Comparison of ENCODE assay signal across 9 mouse cellular contexts in the genomic region with DNA sequence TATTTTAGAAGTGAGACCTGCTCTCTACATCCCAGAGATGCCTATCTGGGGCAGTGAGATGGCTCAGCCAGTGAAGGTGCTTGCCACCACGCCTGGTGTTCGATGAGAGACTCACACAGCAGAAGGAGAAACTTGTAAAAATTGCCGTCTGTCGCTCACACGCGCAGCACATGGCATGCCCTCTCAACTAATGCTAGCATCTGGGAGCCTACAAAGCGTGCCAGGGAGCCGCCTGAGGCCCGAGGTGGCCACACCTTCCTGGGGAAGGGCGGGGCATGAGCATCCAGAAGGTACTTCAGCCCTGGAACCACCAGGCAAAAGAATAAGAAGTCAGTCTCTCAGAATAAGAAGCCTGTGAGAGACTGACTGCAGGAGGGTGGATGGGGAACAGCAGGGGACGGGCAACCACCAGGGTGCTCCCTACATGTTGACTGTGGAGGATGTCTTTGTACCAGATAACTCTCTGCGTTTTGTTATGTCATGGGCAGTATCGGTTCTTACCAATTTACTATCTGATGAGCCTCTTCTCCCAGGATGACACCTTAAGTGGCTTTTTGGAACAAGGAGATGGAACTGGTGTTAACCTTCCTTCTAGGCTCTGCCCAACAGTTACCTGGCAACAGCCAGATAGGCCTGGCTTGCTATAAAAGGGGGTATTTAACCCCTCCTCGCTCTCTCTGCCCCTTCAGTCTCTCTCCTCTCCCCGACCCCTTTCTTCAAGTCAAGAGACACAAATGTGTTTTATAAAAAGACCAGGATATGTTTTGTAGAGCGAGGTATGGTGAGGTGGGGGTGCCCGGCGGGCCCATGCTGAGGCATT. TPM values are rescaled to one million over a fixed set of nuclear protein-coding genes. Genes with fewer than 3 reads are reported as not detected.
DNase-seq lines count a peak whose midpoint lies in the region; ATAC-seq and TF ChIP-seq lines count a peak whose summit lies in the region.
"Had no signal": no experiment of that assay in that cellular context is flagged by ENCODE, and none has a peak within 500 bp of the region (broad histone marks: within the 10 kb centered on the region; RNA-seq: fewer than 3 reads in every experiment).

No protein-coding gene starts in this region.

- peaks cover 17% of the 10 kb centered on the region for H3K4me1 ChIP-seq in limb, embryonic 12.5 days (replicated peaks)
- peaks cover 20% of the 10 kb centered on the region for H3K4me1 ChIP-seq in neural tube, embryonic 12.5 days
- peaks cover 15% of the 10 kb centered on the region for H3K4me1 ChIP-seq in thymus, adult 2 months (replicated peaks; ENCODE audit: control insufficient read depth, insufficient read depth, low read length)

- no peaks in the 10 kb centered on the region for H3K27me3 ChIP-seq in limb, embryonic 12.5 days
- H3K27me3 ChIP-seq in neural tube, embryonic 12.5 days (replicated peaks): no peaks in the 10 kb centered on the region
- H3K27me3 ChIP-seq in thymus, adult 2 months (ENCODE audit: control insufficient read depth, insufficient read depth, low read length): no peaks in the 10 kb centered on the region

- H3K4me3 ChIP-seq in limb, embryonic 12.5 days (replicated peaks): 0 out of 2 replicates have a peak overlapping the region, but pooled peaks have one; percentile 8
- no peak overlapping the region for H3K4me3 ChIP-seq in neural tube, embryonic 12.5 days
- H3K4me3 ChIP-seq in thymus, adult 2 months (ENCODE audit: control insufficient read depth, insufficient read depth, low read length): no peak overlapping the region

- WGBS in limb, embryonic 12.5 days: 22% methylated on average over 18 of the region's 18 CpGs
- 22% methylated on average over 18 of the region's 18 CpGs for WGBS in neural tube, embryonic 12.5 days
- 73% methylated on average over 18 of the region's 18 CpGs for WGBS in thymus, adult 2 months

- H3K36me3 ChIP-seq in limb, embryonic 12.5 days: no peaks in the 10 kb centered on the region
- H3K36me3 ChIP-seq in neural tube, embryonic 12.5 days: no peaks in the 10 kb centered on the region
- H3K36me3 ChIP-seq in thymus, adult 2 months (ENCODE audit: control insufficient read depth, insufficient read depth, low read length): no peaks in the 10 kb centered on the region

- intact Hi-C loops in left cerebral cortex, postnatal 4 days (cut with DNase I): no loop called here
- intact Hi-C loops in left cerebral cortex, postnatal 25 days (cut with DNase I): no loop called here

- TF ChIP-seq POLR2A in thymus, adult 2 months (IDR thresholded peaks at IDR 0.05; ENCODE audit: control insufficient read depth, extremely low read depth, insufficient read depth, low read length, poor library complexity): no peak

- H3K9ac ChIP-seq in limb, embryonic 12.5 days (replicated peaks): peak overlapping the region; percentile 19; the same call in 1 of the 2 replicates
- H3K9ac ChIP-seq in neural tube, embryonic 12.5 days: no peak overlapping the region

- no peak overlapping the region for H3K27ac ChIP-seq in limb, embryonic 12.5 days
- H3K27ac ChIP-seq in neural tube, embryonic 12.5 days: no peak overlapping the region
- no peak overlapping the region for H3K27ac ChIP-seq in thymus, adult 2 months (ENCODE audit: control insufficient read depth, insufficient read depth, low read length)

- ATAC-seq in erythroid progenitor cell, adult 5-6 weeks (replicated peaks; ENCODE audit: low FRiP score, poor library complexity, severe bottlenecking): peak; percentile 74
- no peak for ATAC-seq in limb, embryonic 12.5 days (ENCODE audit: insufficient number of reproducible peaks, insufficient read depth, low FRiP score, low TSS enrichment, low read depth)
- ATAC-seq in neural tube, embryonic 12.5 days (ENCODE audit: low FRiP score, low read depth): 0 out of 2 replicates have a peak, but pooled peaks have one; percentile 29

- peak overlapping the region; percentile 37 for H3K4me2 ChIP-seq in limb, embryonic 12.5 days
- H3K4me2 ChIP-seq in neural tube, embryonic 12.5 days (replicated peaks): peak overlapping the region; percentile 45

- DNase-seq in left cerebral cortex, postnatal 4 days: peak; percentile 50
- no peak for DNase-seq in left cerebral cortex, postnatal 25 days (ENCODE audit: low spot score in 2 of 2)
- no peak for DNase-seq in cerebellum, postnatal 36 days
- no peak for DNase-seq in spleen, postnatal 4 days (ENCODE audit: low spot score in 2 of 2)
- no peak for DNase-seq in thymus, adult 2 months

- TF ChIP-seq CTCF in thymus, adult 2 months (IDR thresholded peaks at IDR 0.05; ENCODE audit: borderline replicate concordance, control insufficient read depth, extremely low read depth, insufficient read depth, low read length, poor library complexity): no peak

- H3K9me3 ChIP-seq in limb, embryonic 12.5 days: no peaks in the 10 kb centered on the region
- no peaks in the 10 kb centered on the region for H3K9me3 ChIP-seq in neural tube, embryonic 12.5 days

RNA-seq across cellular contexts. Expression of a gene that starts 9.8 kb away (rescaled TPM):
- 1 to 10 TPM; 4.5 to 4.7 TPM for total RNA-seq in left cerebral cortex, postnatal 4 days (2021)
- 1 to 10 TPM; 6.0 to 7.2 TPM for total RNA-seq in left cerebral cortex, postnatal 25 days (2021)
- 81.1 and 91.4 TPM in 2 replicates for total RNA-seq in erythroid progenitor cell, adult 5-6 weeks (2015; ENCODE audit: low replicate concordance)
- 34.5 and 43.0 TPM in 2 replicates for total RNA-seq in erythroid progenitor cell, adult 5-6 weeks (2017; ENCODE audit: low replicate concordance)
- 37.0 and 37.8 TPM in 2 replicates for polyA plus RNA-seq in limb, embryonic 12.5 days (2016; fragmentation: Nextera tagmentation; extraction: Ambion mirVana)
- 28.3 and 35.0 TPM in 2 replicates for polyA plus RNA-seq in neural tube, embryonic 12.5 days (2016; fragmentation: Nextera tagmentation; extraction: Ambion mirVana)
- polyA plus RNA-seq in thymus, adult 2 months (2012; rRNA removed): 36.5 and 39.2 TPM in 2 replicates

RNA-seq across cellular contexts. Expression of a gene that starts 18.1 kb away (rescaled TPM):
- not detected for total RNA-seq in left cerebral cortex, postnatal 4 days (2021)
- total RNA-seq in left cerebral cortex, postnatal 25 days (2021): not detected
- total RNA-seq in erythroid progenitor cell, adult 5-6 weeks (2015; ENCODE audit: low replicate concordance): not detected in 2 replicates
- total RNA-seq in erythroid progenitor cell, adult 5-6 weeks (2017; ENCODE audit: low replicate concordance): not detected in 2 replicates
- not detected in 2 replicates for polyA plus RNA-seq in limb, embryonic 12.5 days (2016; fragmentation: Nextera tagmentation; extraction: Ambion mirVana)
- polyA plus RNA-seq in neural tube, embryonic 12.5 days (2016; fragmentation: Nextera tagmentation; extraction: Ambion mirVana): not detected in 2 replicates
- not detected in 2 replicates for polyA plus RNA-seq in thymus, adult 2 months (2012; rRNA removed)
- total RNA-seq: neutrophil, adult 5-6 weeks had no signal

RNA-seq across cellular contexts. Expression of a gene that starts 35.1 kb away (rescaled TPM):
- 1 to 10 TPM; 1.5 to 3.5 TPM for total RNA-seq in left cerebral cortex, postnatal 4 days (2021)
- total RNA-seq in left cerebral cortex, postnatal 25 days (2021): 1 to 10 TPM; 1.1 to 1.6 TPM
- 13.7 and 22.2 TPM in 2 replicates for total RNA-seq in erythroid progenitor cell, adult 5-6 weeks (2015; ENCODE audit: low replicate concordance)
- 2.6 and 3.0 TPM in 2 replicates for total RNA-seq in erythroid progenitor cell, adult 5-6 weeks (2017; ENCODE audit: low replicate concordance)
- polyA plus RNA-seq in limb, embryonic 12.5 days (2016; fragmentation: Nextera tagmentation; extraction: Ambion mirVana): 1.4 and 2.9 TPM in 2 replicates
- polyA plus RNA-seq in neural tube, embryonic 12.5 days (2016; fragmentation: Nextera tagmentation; extraction: Ambion mirVana): 2.8 TPM in 2 replicates
- polyA plus RNA-seq in thymus, adult 2 months (2012; rRNA removed): 29.5 and 37.1 TPM in 2 replicates

RNA-seq across cellular contexts. Expression of a gene that starts 48.2 kb away (rescaled TPM):
- 10 to 100 TPM; 23.3 to 26.5 TPM for total RNA-seq in left cerebral cortex, postnatal 4 days (2021)
- total RNA-seq in left cerebral cortex, postnatal 25 days (2021): 10 to 100 TPM; 23.9 to 32.1 TPM
- not detected in 2 replicates for total RNA-seq in erythroid progenitor cell, adult 5-6 weeks (2015; ENCODE audit: low replicate concordance)
- 1.0 and 1.5 TPM in 2 replicates for total RNA-seq in erythroid progenitor cell, adult 5-6 weeks (2017; ENCODE audit: low replicate concordance)
- polyA plus RNA-seq in limb, embryonic 12.5 days (2016; fragmentation: Nextera tagmentation; extraction: Ambion mirVana): 1.7 and 2.5 TPM in 2 replicates
- polyA plus RNA-seq in neural tube, embryonic 12.5 days (2016; fragmentation: Nextera tagmentation; extraction: Ambion mirVana): 23.1 and 24.7 TPM in 2 replicates
- polyA plus RNA-seq in thymus, adult 2 months (2012; rRNA removed): 4.1 and 5.0 TPM in 2 replicates

Comparison
In these comparisons a context has a peak if more than half of its experiments do, and no peak if none do; other contexts are left out.
1. RNA of a gene that starts 9.8 kb away (total RNA-seq): 34.5 to 91.4 TPM in erythroid progenitor cell, adult 5-6 weeks; 6.0 to 7.2 TPM in left cerebral cortex, postnatal 25 days and 4.5 to 4.7 TPM in left cerebral cortex, postnatal 4 days; every median in the first group is over 4 times any median in the second.